Mouse (Mus musculus) cerebellum, adult 2 months (tissue): Measurements from ENCODE around the gene Runx1.

Source experiments
- CTCF ChIP-seq: fragments of 200-500 bp; IDR thresholded peaks from 2 replicates; pipeline ENCODE4 v1.5.1; 2011; ENCODE audit warnings: low read depth, mild to moderate bottlenecking, control low read depth, low read length, moderate library complexity, borderline replicate concordance; ENCODE audit not compliant: insufficient read depth
- POLR2A ChIP-seq: fragments of 200-500 bp; IDR thresholded peaks from 2 replicates; pipeline ENCODE4 v1.6.1; 2011; ENCODE audit warnings: low read length, control low read depth, borderline replicate concordance; ENCODE audit not compliant: insufficient read depth

DNA sequence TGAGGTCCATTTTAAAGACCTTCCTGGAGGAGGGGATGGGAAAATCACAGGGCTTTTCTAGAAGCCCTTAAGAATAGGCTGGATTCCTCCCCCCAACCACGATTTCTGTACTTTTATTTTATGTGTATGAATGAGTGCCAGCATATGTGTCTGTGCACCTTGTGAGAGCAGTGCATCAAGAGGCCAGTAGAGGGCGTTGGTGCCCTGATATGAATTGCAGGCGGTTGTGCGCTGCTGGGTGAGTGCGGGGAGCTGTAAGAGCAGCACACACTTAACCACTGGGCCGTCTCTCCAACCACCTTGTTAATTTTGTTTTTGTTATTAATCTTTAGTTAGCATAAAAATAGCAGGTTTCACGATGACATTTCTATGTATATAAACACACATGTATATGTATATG is 26.0 kb downstream of the Runx1 start:
- no peak for TF ChIP-seq CTCF
- TF ChIP-seq POLR2A = no peak
